8 mouse cellular contexts compared by ENCODE assay signal in the genomic region with DNA sequence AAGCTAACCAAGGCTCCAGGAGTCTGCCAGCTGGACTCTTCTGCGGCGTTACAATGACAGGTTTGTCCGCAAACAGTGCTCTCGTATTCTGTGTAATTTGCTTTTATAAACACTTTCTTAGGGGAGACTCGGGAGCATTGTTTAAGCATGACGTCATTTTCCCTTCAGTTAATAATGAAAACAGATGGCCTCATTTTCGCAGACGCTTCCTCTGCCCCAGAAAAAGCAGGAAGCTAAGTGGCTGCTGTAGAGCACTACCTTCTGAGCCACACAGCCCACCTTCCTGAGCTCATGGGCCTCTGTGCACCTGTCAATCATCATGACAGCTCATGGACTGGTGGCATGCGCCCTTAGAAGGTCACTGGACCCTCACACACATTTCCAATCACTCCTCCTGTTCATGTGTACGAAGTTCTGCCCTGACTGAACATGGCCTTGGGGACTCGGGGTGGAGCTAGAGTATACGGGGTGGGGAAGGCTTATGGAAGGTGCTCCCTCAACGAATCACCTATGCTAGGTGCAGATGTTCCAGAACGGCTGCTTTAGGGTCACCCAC.
A peak's percentile ranks its signal among the peaks of the same experiment; 100 is the strongest.
DNase-seq lines count a peak whose midpoint lies in the region; ATAC-seq lines count a peak whose summit lies in the region.
"Had no signal": no experiment of that assay in that cellular context is flagged by ENCODE, and none has a peak within 500 bp of the region (broad histone marks: within the 10 kb centered on the region; RNA-seq: fewer than 3 reads in every experiment).

No protein-coding gene starts in this region.

- H3K36me3 ChIP-seq in forebrain, embryonic 15.5 days = no peaks in the 10 kb centered on the region
- no peaks in the 10 kb centered on the region for H3K36me3 ChIP-seq in intestine, embryonic 15.5 days
- no peaks in the 10 kb centered on the region for H3K36me3 ChIP-seq in midbrain, embryonic 15.5 days (replicated peaks)
- H3K36me3 ChIP-seq: liver, embryonic 13.5 days had no signal

- DNase-seq in embryo, embryonic 9.5 days (ENCODE audit: extremely low spot score) = peak; percentile 32
- no peak for DNase-seq in MN1 (ENCODE audit: low spot score)
- DNase-seq in urinary bladder, postnatal 4 days (ENCODE audit: low spot score in 2 of 2) = no peak
- DNase-seq: liver, embryonic 13.5 days had no signal

- WGBS in forebrain, embryonic 15.5 days = 30% methylated on average over 14 of the region's 14 CpGs
- WGBS in intestine, embryonic 15.5 days = 39% methylated on average over 14 of the region's 14 CpGs
- WGBS in midbrain, embryonic 15.5 days = 44% methylated on average over 14 of the region's 14 CpGs

- H3K27me3 ChIP-seq in forebrain, embryonic 15.5 days = no peaks in the 10 kb centered on the region
- no peaks in the 10 kb centered on the region for H3K27me3 ChIP-seq in intestine, embryonic 15.5 days (replicated peaks)
- H3K27me3 ChIP-seq in midbrain, embryonic 15.5 days (replicated peaks) = no peaks in the 10 kb centered on the region
- H3K27me3 ChIP-seq: liver, embryonic 13.5 days had no signal

- no peaks in the 10 kb centered on the region for H3K9me3 ChIP-seq in forebrain, embryonic 15.5 days
- no peaks in the 10 kb centered on the region for H3K9me3 ChIP-seq in intestine, embryonic 15.5 days
- no peaks in the 10 kb centered on the region for H3K9me3 ChIP-seq in midbrain, embryonic 15.5 days
- H3K9me3 ChIP-seq: liver, embryonic 13.5 days had no signal

- ATAC-seq in forebrain, embryonic 15.5 days (replicated peaks) = peak; percentile 65
- ATAC-seq in intestine, embryonic 15.5 days = peak; percentile 71
- peak; percentile 59; the same call in 1 of the 2 replicates for ATAC-seq in midbrain, embryonic 15.5 days (replicated peaks)
- ATAC-seq in granulocyte monocyte progenitor cell, adult 5-6 weeks (replicated peaks; ENCODE audit: poor library complexity, severe bottlenecking) = no peak

- peaks cover 18% of the 10 kb centered on the region for H3K4me1 ChIP-seq in forebrain, embryonic 15.5 days
- peaks cover 4% of the 10 kb centered on the region; the same call in 1 of the 2 replicates for H3K4me1 ChIP-seq in intestine, embryonic 15.5 days (replicated peaks)
- H3K4me1 ChIP-seq in midbrain, embryonic 15.5 days = peaks cover 9% of the 10 kb centered on the region
- H3K4me1 ChIP-seq: liver, embryonic 13.5 days had no signal

- H3K4me3 ChIP-seq in forebrain, embryonic 15.5 days = peak overlapping the region; percentile 4; the same call in 1 of the 2 replicates
- H3K4me3 ChIP-seq in intestine, embryonic 15.5 days (replicated peaks) = no peak overlapping the region
- H3K4me3 ChIP-seq in midbrain, embryonic 15.5 days = no peak overlapping the region
- H3K4me3 ChIP-seq: liver, embryonic 13.5 days had no signal

- no peak overlapping the region for H3K27ac ChIP-seq in forebrain, embryonic 15.5 days (replicated peaks)
- H3K27ac ChIP-seq in intestine, embryonic 15.5 days = no peak overlapping the region
- no peak overlapping the region for H3K27ac ChIP-seq in midbrain, embryonic 15.5 days
- H3K27ac ChIP-seq: liver, embryonic 13.5 days had no signal

- peak overlapping the region; percentile 32 for H3K4me2 ChIP-seq in forebrain, embryonic 15.5 days (replicated peaks)
- H3K4me2 ChIP-seq in intestine, embryonic 15.5 days (replicated peaks) = peak overlapping the region; percentile 7; the same call in 1 of the 2 replicates
- peak overlapping the region; percentile 27 for H3K4me2 ChIP-seq in midbrain, embryonic 15.5 days
- H3K4me2 ChIP-seq: liver, embryonic 13.5 days had no signal

- H3K9ac ChIP-seq in forebrain, embryonic 15.5 days (replicated peaks) = no peak overlapping the region; the same call in 1 of the 2 replicates
- no peak overlapping the region for H3K9ac ChIP-seq in intestine, embryonic 15.5 days
- no peak overlapping the region for H3K9ac ChIP-seq in midbrain, embryonic 15.5 days
- H3K9ac ChIP-seq: liver, embryonic 13.5 days had no signal
